Mouse (Mus musculus): ENCODE measurements around the gene Adck1.
"Not testable (repeated sequence)": the region's sequence is repeated elsewhere in the genome, so short reads cannot be mapped to it uniquely, and the experiment has no call there.

Gene Adck1

DNA sequence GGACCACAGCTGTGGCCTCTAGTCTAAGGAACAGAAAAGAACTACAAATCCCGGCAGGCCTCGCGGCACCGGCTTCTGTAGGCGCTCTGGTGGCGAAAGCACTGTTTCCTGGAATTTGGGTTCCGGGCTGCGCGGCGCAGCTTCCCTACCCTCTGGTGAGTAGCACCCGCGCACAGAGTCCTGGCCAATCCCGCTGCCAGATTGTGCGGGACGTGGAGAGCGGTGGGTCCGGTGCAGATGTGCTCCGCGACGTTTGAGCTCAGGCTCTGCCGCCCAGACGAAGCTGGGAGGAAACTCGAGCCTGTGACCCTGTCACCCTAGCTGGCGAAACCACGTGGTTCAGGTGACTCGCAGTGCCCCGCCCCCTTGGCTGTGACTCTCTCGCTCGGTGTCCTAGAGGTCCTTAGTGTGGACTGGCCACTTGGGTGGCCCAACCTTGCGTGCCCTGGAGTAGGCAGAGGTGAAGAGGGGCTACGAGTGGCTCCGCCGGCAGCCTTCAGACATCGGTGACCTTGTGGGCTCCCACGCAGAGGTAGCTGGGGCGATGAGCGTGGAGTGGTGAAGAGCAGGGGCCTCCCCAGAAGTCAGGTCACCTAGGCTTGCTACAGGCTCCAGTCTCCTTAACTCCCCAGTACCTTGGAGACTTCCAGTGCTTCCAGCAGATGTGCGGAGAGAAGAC lies at the start of gene Adck1:
Gene Adck1 (plus strand): TSS at position 114 of the 679 bp plus-strand sequence.
- in situ Hi-C loops (cut with MboI; ENCODE audit: low sequenced_read_pairs) = no loop called here

DNA sequence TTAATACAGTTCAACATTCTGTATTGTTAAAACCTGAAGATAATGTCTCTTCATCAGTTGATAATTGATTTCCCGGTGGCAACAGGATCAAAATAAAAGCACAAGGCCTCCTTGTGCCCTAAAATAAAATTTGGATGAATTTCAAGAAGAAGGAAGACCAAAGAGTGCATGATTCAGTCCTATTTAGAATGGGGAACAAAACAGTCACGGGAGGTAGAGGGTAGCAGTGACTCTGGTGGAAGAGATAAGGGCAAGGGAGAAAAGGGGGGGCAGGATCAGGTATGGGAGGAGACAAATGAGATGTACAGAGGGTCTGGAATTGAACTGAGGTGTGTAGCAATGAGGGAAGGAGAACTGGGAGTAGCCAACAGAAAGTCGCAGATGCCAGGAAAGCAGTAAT lies 45.8 kb upstream of the Adck1 start:
- in situ Hi-C loops (cut with MboI; ENCODE audit: low sequenced_read_pairs) = no loop called here

DNA sequence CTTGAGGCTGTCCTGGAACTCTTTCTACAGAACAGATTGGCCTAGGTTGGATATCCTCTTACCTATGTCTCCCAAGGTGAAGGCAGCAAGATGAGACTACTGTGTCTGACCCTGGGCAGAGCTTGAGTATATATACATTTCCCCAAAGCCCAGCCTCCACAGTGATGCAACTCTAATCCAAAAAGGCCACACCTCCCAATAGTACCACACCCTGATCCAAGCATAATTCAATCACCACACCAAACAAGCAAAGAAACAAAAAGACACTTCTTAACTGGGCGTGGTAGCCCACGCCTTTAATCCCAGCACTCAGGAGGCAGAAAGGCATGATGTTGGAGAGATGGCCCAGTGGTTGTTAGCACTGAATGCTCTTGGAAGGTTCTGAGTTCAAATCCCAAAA lies 36.4 kb upstream of the Adck1 start, which contains the start of gene Gm5039:
Gene Gm5039 (minus strand): TSS at position 101 of the 400 bp plus-strand sequence.
- in situ Hi-C loops (cut with MboI; ENCODE audit: low sequenced_read_pairs) = not testable (repeated sequence)

DNA sequence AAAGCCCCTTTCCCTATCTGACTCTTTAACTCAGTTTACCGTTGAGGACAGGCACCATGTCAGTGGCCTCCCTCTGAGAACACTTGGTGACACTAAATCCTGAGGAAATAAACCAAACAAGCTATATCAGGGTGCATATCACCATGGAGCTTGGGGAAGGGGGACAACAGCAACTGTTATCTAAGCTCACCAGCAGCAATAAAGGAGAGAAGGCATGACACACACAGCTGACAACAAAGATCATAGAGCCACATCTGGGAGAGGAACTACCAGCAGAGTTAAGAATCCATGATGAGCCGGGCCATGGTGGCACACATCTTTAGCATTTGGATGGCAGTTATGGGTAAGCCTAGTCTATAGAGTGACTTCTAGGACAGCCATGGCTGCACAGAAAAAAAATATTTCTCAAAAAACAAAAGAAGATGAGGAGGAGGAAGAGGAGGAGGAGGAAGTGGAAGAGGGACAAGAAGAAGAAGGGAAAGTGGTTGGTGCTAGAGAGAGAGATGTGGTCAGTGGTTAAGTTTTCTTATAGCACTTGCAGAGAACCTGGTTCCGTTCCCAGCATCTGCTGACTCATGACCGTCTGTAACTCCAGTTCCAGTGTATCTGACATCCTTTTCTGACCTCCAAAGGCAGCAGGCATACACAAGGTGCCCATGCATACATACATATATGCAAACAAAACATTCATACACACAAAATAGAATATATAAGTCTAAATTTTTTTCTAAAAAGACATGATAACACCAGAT lies 23.5 kb upstream of the Adck1 start:
- in situ Hi-C loops (cut with MboI; ENCODE audit: low sequenced_read_pairs) = not testable (repeated sequence)

DNA sequence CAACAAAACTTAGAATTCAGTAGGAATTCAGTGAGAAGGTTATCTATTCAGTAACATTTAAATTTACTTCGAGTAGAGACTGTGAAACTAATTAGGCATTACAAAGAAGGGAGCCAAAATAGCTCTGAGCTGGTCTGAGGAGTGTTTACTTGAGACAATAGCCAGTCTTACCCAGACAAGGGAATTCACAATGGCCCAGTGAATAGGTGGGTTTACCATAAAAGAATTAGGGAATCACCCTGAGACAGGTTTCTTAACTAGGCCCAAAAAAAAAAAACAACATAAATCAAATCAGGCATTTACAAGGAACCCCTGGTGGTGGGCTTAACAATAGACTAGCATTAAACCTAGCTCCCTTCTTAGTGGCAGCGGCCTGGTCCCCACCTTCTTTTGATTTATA lies 19.1 kb upstream of the Adck1 start:
- in situ Hi-C loops (cut with MboI; ENCODE audit: low sequenced_read_pairs) = not testable (repeated sequence)

DNA sequence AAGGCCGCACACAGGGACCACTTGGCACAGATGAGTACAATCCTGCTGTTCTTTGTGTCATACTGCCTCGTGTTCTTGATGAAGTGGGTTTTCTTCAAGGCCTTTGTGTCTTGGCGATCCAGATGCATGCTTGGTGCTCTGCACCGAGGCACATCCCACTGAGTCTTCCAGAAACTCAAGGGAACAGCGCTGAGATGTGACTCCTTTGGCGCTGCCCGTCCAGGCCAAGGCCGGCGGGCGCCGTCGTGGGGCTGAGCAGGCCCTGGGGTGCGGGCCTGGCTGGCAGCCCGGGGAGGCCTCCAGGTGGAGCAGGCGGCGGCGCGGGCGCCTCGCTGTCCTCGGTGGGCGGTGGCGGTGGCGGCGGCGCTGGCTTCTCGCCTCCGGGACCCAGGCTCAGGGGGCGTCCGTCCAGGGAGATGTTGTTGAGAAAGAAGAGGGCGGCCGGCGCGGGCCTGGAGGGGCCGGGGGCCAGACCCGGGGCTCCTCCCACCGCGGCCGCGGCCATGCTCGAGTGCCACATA lies 6.1 kb upstream of the Adck1 start:
- in situ Hi-C loops (cut with MboI; ENCODE audit: low sequenced_read_pairs) = no loop called here

DNA sequence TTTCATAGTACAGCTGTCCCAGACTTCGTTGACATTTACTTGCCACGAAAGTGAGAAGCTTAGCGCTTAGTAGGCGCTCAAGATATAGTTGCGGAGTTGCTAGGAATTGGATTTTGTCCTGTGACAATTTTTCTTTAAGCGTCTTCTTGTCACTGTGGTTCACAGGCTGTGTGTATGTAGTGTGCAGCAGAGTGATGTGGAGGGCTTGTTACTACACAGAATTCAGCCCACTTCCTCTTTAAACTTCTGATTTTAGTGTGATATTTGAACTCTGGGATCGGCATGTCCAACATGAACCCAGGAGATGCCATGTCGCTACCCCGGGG lies 729 bp downstream of the Adck1 start:
- in situ Hi-C loops (cut with MboI; ENCODE audit: low sequenced_read_pairs) = no loop called here

DNA sequence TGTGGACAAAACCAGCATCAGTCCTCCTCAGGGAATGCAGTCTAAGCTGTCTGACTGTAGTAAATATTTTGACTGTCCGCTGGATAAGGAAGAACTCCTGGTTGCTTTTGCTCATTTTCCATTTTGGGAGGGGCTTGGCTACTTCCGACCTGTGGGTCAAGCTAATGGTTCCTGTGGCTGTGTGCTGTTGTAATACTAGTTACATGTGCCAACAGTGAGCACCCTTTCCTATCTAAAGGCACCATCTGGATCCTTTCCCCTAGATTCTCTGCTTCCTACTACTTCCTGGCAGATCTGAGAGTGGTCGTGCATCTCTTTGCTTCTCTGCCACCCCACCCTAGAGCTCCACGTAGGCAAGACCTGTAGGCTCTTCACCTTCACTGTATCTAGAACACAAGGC lies 7.3 kb downstream of the Adck1 start:
- in situ Hi-C loops (cut with MboI; ENCODE audit: low sequenced_read_pairs) = no loop called here

DNA sequence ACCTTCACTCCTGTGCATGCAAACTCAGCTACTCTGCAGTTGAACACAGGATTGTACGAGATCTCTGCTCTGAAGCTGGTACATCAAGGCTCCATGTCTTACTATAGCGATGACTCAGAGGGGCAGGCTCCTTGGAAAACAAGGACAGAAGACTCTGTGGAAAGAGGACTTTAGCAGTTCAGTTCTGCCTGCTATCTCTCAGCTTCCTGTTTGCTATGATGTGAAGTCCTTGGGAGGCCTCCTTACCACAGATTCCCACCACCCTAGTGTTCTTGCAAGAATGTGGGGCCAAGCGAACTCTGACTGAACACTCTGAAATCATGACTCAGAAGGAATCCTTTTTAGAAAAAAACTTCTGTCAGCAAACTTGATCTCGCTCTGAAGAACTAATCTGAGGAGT lies 8.3 kb downstream of the Adck1 start:
- in situ Hi-C loops (cut with MboI; ENCODE audit: low sequenced_read_pairs) = no loop called here

DNA sequence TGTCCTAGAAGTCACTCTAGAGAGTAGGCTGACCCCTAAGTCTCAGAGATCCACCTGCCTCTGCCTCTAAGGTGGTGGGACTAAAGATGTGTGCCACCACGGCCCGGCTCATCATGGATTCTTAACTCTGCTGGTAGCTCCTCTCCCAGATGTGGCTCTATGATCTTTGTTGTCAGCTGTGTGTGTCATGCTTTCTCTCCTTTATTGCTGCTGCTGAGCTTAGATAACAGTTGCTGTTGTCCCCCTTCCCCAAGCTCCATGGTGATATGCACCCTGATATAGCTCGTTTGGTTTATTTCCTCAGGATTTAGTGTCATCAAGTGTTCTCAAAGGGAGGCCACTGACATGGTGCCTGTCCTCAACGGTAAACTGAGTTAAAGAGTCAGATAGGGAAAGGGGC lies 9.3 kb downstream of the Adck1 start:
- in situ Hi-C loops (cut with MboI; ENCODE audit: low sequenced_read_pairs) = not testable (repeated sequence)

DNA sequence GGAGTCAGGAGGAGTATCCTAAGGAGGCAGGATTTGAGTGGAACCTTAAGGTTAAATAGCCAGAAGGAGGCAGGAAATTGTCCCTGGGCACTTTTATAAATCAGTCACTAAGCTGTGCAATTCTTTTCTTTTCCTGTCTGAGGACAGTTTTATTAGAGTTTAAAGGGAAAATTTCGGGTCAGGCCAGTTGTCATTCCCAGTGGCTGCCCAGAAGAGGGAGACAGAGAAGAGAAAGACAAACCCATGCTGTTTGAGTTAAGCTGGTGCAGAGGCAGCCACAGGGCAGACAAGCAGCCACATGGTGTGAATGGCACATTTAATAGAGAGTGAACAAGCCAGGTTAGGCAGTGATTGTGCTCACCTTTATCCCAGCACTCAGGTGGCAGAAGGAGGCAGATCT lies 10.0 kb downstream of the Adck1 start:
- in situ Hi-C loops (cut with MboI; ENCODE audit: low sequenced_read_pairs) = not testable (repeated sequence)

DNA sequence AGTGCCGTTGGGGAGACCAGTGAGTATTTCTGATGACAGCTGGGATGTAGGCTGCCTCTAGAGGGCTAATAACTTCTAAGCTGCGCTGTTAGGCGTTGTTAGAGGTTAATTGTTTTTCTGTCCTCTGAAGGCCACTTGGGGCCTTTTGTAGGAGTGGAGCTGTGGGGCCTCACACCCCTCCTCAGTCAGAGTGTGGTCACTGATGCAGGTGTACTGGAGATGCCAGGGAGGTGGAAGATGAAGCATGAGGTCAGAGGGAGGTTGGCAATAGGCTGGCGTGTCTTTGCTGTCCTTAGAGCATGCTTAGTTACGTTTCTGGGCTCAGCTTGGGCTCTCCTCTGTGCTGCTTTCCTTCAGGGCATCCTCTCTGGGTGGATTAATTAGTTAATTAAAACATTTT lies 11.7 kb downstream of the Adck1 start:
- in situ Hi-C loops (cut with MboI; ENCODE audit: low sequenced_read_pairs) = no loop called here

DNA sequence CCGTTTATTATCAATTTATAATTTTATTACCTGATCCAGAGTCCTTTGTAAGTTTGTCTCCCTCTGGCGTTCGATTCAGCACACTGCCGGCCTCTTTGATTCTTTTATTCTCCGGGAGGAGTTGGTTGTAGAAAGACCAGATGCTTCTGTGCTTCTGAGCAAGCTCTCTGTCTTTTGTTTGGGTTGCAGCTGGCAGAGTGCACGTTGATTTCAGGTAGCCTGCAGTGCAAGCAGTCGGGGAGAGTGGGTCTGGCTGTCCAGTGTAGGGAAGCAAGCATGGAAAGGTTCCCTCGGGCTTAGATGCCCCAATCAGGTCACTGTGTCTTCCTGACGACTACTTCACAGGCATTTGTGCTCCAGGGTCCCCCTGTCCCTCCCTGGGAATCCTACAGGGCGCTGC lies 16.5 kb downstream of the Adck1 start:
- in situ Hi-C loops (cut with MboI; ENCODE audit: low sequenced_read_pairs) = no loop called here

DNA sequence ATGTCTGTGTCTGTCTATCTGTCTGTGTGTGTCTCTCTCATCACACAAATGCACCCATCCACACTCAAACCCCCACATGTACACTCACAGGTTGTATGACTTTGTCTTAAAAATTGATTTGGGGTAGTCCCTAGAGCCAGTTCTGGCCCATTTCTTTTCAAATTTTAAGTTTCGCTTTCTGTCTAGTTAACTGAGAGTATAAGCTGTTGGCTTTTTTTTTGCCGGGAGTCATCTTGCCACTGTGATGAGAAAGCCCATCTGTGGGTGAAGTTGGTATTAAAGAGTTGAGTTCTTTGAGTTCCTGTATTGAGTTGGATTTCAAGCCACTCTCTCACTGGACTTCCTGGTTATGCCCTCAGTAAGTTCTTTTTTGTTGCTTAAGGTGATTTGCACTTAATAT lies 17.9 kb downstream of the Adck1 start:
- in situ Hi-C loops (cut with MboI; ENCODE audit: low sequenced_read_pairs) = no loop called here

DNA sequence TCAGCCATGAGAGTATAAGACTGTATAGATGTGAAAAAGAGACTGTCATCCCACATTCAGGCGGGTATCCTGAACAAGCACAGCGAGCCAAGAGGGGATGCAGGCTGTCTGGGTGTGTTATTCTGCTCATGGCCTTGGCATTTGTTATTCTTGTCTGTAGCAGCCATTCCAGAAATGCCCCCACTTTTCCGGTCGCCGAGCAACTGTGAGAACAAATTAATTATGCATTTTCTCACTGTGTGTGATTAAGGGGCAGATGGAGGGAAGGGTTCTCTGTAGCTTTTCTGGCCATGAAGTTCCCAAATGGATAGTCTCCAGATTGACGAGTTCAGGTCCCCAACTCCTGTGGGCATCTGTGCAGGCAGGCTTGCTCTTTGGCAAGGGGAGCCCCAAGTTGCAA lies 28.5 kb downstream of the Adck1 start:
- in situ Hi-C loops (cut with MboI; ENCODE audit: low sequenced_read_pairs) = no loop called here

DNA sequence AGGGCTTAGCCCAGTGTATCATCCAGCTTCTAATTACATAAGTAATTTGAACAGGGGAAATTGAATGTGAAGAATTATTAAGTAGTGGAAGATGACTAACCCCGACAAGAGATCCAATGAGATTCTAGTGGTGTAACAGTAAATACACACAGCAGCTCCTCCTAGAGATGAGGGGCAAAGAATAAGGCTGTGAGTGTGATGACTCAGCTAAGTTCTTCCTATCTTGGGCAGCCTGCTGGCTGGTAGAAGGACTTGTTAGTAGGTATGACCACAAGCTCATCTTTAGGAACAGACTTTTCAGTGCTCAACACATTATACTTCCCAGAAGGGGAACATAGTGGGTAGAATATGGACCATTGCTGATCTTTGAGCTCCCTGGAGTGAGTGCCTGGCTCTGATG lies 38.3 kb downstream of the Adck1 start:
- in situ Hi-C loops (cut with MboI; ENCODE audit: low sequenced_read_pairs) = no loop called here

DNA sequence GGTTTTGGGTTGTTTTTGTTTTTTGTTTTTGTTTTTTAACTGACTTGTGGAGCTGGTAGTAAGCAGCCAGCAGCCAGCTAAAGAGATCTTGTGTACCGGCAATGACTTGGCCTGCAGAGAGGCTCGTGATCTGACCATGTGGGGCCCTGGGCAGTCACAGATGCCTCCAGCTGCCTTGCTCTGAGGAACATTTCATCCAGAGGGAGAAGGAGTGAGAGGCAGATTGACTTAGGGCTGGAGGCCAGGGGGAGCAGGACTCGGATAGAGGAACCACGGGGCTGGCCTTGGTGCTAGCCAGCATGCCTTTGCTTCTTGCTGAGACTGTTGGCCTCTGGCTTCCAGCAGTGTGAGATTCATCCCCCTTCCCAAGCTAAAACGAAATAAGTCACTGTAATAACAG lies 43.2 kb downstream of the Adck1 start:
- in situ Hi-C loops (cut with MboI; ENCODE audit: low sequenced_read_pairs) = loop anchor here (25.0 kb wide), 1 partner anchor 709 kb away; no protein-coding TSS in a partner anchor

DNA sequence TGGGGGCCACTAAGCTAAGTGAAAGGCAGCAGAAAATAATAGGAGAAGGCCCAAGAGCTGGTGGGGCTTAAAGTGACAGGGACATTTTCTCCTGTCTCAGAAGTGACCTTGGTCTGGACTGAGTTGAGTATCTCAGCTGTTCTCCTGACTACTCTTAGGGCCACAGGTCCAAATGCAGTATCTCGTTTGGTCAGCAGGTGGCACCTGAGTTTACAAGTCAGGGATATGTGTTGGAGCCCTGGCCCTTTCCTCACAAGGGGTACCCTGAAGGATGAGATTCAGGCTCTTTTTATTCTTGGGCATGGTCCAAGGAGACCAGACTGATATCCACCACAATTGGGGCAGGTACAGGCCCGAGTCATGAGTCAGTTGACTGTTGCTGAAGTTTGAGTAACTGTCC lies 44.8 kb downstream of the Adck1 start:
- in situ Hi-C loops (cut with MboI; ENCODE audit: low sequenced_read_pairs) = loop anchor here (25.0 kb wide), 1 partner anchor 707 kb away; no protein-coding TSS in a partner anchor

DNA sequence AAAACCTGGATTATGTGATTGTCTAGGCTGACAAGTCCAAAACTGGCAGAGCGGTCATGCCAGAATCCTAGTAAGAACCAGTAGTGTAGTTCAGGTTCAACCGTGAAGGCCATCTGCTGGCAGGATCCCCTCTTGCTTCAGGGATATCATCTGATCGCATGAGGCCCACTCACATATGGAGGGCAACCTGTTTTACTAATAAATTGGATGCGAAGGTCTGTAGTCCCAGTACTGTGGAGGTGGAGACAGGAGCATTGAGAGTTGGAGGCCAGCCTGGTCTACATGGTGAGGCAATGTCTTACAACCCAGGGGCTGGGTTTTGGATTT lies 47.6 kb downstream of the Adck1 start:
- in situ Hi-C loops (cut with MboI; ENCODE audit: low sequenced_read_pairs) = loop anchor here (25.0 kb wide), 1 partner anchor 704 kb away; no protein-coding TSS in a partner anchor

DNA sequence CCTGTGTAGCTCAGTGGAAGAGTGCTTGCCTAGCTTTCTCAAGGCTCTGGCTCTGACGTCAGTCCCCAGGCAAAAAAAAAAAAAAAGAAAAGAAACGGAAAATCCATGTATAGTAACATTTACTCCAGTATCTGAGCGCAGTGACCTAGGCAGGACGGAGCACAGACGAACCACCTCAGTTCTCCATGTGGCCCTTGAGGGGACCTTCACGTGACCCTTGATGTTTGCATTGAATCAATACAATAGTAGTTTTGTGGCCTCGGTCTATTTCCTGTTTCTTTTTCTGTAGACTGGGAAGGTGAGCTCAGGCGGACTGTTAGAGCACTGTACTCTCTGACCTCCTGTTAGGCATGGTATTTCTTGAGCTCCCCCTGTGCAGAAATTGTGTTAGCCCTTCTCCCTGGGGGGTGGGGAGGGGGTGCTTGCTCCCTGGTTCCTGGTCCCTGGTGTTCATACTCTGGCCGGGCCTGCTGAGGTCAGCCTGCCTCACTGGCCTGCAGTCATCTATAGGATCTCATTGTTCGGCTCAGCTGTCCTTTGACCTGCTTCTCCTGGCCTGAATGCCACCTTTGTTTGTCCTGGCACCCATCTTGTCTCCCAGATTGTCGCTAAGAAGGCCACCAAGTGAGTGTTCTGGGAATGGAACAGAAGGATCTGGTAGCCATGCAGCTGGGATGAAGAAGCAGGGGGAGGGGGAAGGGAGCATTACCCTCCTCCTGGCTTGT lies 48.1 kb downstream of the Adck1 start:
- in situ Hi-C loops (cut with MboI; ENCODE audit: low sequenced_read_pairs) = loop anchor here (25.0 kb wide), 1 partner anchor 704 kb away; no protein-coding TSS in a partner anchor

DNA sequence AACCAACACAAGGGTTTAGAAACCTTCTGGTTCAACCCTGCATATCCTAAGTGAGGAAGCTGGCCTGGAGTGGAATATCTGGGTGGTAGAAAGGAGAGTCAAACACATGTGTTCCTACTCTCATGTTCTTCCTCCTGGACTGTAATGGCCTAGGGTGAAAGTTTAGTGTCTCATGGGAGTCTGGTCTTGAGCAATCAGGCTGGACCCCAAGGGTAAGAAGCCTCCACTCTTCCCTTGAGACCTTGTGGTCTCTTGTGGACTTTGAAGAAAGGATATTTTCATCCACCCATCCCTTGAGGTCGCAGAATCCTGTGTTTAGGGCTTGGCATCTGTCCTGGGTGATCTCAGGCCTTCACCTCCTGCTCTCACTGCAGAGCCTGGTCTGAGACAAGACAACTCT lies 52.9 kb downstream of the Adck1 start:
- in situ Hi-C loops (cut with MboI; ENCODE audit: low sequenced_read_pairs) = loop anchor here (25.0 kb wide), 1 partner anchor 699 kb away; no protein-coding TSS in a partner anchor

Measured in CH12F3 (cell line).